Mouse (Mus musculus) monocyte, adult 2 months (primary cell): ENCODE results near the gene Acer3.

Experiments used
- DNase-seq, 2 experiments: peaks; one replicate each; pipeline ENCODE4 v3.0.0; 2022; ENCODE audit warnings: low spot score in 2 of 2, low read depth in 1 of 2

The Acer3 gene

GRCm38 (mm10) chr7:98186637-98187036 lies 134.4 kb downstream of the Acer3 start:
- DNase-seq, result no peak

DNA sequence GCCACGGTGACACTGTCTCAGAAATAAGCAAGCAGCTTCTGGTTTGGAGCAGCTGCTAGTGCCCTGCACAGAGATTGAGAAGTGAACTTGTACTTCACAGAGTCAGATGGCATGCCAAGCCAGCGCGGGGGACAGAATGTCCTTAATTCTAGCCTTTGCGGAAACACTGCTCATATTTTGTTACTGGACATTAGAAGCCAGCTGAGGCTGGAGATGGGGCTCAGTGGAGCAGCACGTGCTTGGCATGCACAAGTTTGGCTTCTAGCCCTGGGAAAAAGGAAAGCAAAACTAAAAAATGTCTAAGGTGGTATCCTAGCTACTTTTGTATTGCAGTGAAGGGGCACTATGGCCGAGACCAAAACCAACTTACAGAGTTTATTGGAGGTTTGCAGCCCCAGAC lies 135.7 kb downstream of the Acer3 start:
- no peak for DNase-seq

DNA sequence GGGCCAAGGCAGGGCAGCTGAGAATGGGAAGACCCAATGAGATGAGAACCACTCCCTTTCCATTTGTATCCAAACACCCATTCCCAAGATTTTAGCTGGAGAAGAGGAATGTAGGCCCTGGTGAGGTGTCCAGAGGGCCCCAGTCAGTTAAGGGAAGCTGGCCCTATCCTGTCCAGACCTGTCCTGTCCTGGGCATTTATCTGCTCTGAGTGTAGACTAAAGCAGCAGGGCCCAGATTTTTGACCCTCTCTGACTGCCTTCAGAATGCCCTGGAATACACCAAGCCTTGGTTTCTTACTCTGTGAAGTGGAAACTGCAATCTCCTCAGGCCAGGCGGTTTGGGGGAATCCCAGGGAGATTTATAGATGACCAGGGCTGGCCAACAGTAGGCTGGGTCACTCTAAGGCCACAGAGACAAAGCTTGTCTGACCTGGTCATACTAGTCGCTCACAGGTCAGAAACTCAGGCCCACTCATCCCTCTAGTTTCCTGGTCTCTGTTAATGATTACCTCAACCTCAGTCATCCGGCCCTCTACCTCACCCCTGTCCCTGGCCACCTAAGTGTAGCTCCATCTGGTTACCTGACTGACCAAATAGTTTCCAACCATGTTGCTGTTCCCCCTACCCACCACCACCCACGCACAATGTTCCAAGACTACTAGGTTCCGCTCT lies 142.3 kb downstream of the Acer3 start:
- no peak for DNase-seq

GRCm38 (mm10) chr7:98177929-98178559 lies 143.0 kb downstream of the Acer3 start, which contains the start of gene Capn5:
Capn5 (minus strand) TSS chr7:98178274.
- DNase-seq, result peak in 1 of 2 experiments; percentile 17

DNA sequence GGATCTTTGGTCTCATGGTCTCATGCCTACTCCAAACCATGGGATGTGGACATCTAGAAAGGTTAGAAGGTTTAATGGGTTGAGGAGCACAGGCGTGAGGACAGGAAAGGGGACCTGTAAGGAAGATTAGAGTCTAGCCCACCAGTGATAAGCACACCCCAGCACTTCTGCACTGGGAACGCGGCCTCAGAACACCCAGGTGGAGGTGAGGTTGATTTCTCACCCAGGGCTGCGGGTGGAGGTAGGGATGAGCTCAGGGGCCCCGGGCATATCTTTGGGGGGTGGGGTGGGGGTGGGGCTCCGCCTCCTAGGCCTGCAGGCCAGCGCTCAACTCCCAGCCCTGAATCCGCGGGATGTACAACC lies 143.5 kb downstream of the Acer3 start:
- DNase-seq, result no peak

- no peak for DNase-seq
Observed at GRCm38 (mm10) chr7:98177071-98177485, 143.9 kb downstream of the Acer3 start.

DNA sequence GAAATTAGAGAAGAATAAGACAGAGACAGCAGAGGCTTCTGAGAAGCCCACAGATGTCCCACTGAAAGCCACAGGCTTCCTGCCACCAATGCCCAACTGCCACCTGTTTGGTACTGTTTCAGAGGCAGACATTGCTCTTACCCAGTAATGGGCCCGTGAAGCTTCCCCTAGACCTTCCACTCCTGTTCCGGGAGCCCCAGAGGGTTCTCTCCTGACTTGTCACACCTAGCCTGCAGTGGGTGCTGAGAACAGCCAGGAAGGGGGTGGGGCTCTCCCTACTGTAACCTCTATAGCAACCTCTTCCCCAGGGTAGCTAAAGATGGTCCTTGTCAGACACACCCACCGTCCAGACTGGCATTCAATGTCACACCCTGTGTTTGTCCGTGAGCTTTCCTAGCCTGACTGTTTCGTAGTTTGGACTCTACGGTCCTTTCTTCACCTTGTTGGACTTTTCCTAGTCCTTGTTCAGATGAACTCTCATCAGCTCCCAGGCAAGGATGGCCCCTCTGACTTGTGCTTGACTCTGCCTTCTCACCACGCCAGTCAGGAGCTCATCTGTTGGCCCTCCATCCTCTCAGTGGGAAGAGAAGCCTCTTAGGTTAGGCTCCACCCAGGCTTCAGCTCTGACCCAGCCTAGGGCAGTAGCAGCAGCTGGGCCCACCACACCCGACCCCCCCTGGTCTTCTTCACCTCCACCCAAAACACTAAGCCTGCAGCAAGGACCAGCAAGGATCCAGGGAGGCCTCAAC lies 144.5 kb downstream of the Acer3 start:
- DNase-seq, result no peak

DNA sequence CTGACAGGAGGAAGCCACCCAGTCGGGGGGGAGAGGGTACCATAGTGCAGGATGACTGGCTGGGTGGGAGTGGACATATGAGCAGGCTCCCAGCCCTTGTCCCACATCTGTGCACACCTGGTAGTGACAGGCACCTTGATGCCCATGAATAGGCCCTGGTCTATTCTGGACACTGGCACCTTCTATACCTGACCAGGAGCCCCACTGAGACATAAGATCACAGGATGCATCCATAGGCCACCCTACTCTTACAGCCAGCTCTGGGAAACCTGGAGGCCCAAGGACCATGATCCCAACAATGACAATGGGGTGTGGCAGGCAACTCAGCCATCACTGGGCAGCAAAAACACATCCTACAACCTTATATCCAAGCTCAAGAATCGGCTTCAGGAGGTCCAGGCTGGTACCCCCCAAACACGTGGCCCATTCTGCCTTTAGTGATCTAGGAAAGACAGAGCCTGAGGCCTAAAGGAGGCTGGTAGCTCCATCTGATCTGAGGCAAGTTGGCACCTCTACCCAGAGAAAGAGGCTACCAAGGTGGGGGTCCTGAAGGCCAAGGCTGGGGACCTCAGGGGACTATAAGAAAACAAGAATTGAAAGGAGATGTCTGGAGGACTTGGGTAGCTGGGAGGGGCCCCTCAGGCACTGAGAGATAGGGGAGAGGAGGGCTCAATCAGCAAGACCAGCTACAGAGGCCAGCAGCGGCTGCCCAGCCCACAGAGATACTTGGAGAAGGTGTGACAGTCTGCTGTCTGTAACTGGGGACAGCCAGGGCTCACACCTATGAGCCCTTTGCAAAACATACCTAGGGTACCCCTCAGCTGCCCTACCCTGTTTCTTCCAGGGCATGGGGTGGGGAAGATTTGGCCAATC lies 145.9 kb downstream of the Acer3 start:
- DNase-seq, result no peak

DNA sequence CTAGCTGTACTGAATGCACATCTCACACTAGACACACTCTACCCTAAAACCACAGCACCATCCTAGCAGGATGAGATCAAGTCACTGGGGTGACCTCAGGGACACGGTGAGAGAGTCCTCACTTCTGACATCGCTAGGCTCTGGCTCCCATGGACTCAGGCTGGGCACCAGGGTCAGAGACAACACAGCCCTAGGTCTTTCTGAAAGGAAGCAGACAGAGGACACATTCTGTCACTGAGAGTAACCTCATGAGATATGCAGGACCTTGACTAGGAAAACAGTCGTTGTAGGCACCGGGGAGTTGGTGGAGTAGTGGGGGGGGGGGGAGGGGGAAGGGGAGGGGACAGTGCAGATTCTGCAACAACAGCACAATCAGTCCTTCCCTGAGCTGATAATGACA lies 147.6 kb downstream of the Acer3 start:
- DNase-seq, result no peak

GRCm38 (mm10) chr7:98172661-98173060 lies 148.3 kb downstream of the Acer3 start:
- DNase-seq, result no peak

DNA sequence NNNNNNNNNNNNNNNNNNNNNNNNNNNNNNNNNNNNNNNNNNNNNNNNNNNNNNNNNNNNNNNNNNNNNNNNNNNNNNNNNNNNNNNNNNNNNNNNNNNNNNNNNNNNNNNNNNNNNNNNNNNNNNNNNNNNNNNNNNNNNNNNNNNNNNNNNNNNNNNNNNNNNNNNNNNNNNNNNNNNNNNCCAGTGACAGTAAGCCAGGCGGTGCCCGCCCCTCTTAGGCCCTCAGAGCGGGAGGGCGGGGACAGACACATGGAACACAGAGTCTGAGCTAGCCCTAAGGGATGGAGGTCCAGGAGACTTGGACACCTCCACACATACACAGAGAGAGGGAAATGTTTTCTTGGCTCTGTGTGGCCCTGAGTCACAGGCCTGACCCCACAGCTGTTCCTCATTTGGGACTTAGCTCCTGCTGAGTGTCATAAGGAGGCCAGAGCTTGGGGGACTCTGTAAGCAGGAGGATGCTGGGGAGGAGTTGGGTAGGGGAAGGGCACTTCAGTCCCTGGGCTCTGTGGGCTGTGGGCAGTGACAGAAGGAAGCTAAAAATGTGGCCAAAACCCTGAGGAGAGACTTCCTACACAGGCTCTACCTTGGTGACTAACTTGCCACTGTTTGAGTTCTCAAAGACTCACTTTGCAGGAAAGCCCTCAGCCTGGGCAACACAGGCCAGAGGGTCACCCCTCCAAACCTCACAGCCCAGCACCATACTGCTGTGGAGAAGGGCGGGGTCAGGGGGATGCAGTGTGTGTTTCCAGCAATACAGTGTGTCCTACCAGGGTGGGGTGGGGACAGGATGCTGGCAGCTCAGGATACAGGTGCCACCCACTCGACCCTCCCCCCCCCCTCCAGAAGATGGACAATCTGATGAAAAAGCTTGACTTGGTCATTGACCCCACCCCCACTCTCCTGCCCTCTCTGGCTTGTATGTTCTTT lies 149.6 kb downstream of the Acer3 start:
- DNase-seq, result peak; percentile 36 to 41

- DNase-seq, result no peak
Observed at GRCm38 (mm10) chr7:98164999-98165528, 155.9 kb downstream of the Acer3 start.

- DNase-seq, result no peak
Observed at GRCm38 (mm10) chr7:98164382-98164998, 156.5 kb downstream of the Acer3 start.

DNA sequence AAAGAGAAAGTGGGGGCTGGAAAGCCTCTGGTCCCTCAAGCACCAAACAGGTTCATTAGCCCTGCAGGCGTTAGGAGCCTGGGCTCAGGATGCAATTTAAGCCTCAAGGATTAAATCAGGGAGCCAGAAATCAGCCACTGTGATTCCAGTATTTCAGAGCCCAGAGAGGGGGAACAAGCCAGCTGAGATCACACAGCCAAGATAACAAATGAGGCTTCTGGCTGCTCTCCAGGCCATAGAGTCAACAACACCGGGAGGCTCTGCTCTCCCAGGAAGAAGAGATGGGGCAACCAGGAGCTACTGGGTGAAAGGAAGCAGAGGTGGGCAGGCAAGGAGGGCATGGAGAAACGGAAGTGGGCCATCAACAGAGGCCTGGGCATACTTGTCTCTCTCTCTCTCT lies 157.3 kb downstream of the Acer3 start:
- no peak for DNase-seq

DNA sequence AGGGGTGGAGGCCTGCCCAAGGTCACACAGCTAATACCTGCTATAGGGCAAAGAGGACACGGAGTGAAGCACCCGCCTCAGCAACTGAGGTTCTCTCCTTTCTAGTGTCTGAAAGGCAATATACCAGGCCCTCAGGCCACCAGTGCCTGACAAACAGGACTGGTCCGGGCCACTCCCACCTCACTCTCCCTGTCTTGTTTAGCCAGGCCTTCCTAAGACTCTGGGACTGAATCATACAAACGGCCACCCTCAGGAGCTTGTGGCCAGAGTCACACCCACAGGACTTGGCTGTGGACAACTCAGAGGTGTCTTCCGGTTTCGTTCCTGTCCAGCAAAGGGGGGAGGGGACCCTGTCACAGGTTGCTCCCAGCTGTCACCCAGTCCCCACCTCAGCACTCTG lies 158.8 kb downstream of the Acer3 start:
- DNase-seq, result no peak

GRCm38 (mm10) chr7:98160041-98160740 lies 160.8 kb downstream of the Acer3 start:
- DNase-seq, result no peak

DNA sequence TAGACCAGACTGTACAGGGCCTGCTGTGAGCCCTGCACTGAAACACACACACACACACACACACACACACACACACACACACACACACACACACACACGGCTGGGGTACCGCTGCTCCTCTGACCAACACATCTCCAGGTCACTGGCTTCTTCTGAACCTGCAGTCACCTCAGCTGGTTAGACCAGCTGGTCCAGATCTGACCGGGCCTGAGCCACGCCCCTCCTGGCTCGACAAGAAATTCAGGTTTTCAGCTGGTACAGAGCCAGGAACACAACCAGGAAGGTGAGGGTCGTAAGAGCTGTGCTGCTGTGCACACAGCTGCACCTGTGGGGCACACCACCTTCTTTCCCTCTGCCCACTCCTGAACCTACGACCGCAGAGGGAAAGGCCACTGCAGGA lies 162.5 kb downstream of the Acer3 start:
- DNase-seq, result no peak

GRCm38 (mm10) chr7:98157636-98158332 lies 163.2 kb downstream of the Acer3 start:
- no peak for DNase-seq
